Mouse (Mus musculus): ENCODE data around the gene Csta1.

DNA sequence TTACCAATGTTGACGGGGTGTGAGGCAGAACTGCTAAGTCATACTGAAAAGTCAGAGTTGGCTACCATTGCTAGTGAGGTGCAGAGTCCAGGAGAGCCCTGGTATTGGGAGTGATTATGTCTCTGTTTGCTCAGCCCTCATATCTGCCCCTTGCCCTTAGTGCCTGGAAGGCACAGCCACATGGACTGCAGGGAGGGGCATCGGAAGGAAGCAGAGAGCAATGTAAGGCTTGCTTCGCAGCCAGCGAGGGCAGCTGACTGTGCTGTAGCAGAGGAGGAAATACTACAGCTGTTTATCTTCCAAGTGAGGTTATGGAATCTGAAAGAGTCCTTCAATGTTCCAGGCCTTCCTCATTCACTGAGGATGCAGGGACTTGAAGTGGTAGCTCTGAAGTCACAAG, 43.2 kb downstream of the Csta1 start:
- TF ChIP-seq CTCF (IDR thresholded peaks at IDR 0.05; ENCODE audit: low read depth, low read length) (no peak), POLR2A (IDR thresholded peaks at IDR 0.05; ENCODE audit: borderline replicate concordance, low read depth, low read length) (no peak)
